Mouse (Mus musculus): ENCODE measurements at regions not wholly inside any gene's neighbourhood (a gene's known extent, or its start where the extent isn't known, plus 50 kb on each side); places are given as distances from the start of the nearest gene placed in this dataset.

DNA sequence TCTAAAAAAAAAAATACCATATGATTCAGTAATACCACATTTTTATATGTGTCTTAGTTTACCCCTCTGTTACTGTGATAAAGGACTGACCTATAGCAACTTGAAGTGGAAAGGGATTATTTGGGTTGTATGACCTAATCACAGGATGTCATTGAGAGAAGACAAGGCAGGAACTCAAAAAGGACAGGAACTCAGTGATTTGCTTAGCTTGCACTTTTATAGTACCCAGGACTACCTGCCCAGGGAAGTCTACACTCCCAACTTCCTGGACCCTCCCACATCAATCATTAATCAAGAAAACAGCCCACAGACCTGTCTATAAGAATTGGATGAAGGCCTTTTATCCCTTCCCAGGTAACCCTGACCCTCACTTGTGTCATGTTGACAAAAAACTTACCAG lies 303.0 kb upstream of the Xrcc4 start:
- intact Hi-C loops (cut with DNase I), result loop anchor here (10.0 kb wide), 1 partner anchor 112 kb away; no protein-coding TSS in a partner anchor

DNA sequence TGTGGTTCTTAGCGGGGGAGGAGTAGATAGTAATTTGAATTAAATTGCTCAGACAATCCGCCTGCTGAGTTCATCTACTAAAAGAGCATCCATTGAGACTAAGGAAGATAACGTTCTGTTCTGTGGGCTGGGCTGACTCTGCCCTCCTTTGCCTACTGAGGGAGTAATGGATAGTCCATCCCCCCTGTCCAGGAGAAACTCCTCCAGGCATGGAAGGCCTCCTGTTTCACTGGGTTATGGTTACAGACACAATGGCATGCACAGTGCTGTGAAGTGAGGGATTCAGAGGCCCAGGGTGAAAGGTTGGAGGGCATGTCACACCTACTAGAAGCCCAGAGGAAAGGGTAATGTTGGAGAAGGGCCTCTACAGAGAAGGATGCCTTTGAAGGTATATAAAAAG lies 287.2 kb upstream of the Xrcc4 start:
- intact Hi-C loops (cut with DNase I), result no loop called here

GRCm38 (mm10) chr13:90376207-90376606 lies 286.8 kb upstream of the Xrcc4 start:
- intact Hi-C loops (cut with DNase I), result no loop called here

- intact Hi-C loops (cut with DNase I), result no loop called here
Observed at GRCm38 (mm10) chr13:90371415-90372150, 282.2 kb upstream of the Xrcc4 start.

GRCm38 (mm10) chr13:90370746-90371414 lies 281.5 kb upstream of the Xrcc4 start:
- intact Hi-C loops (cut with DNase I), result no loop called here

GRCm38 (mm10) chr13:90364518-90365027 lies 275.2 kb upstream of the Xrcc4 start:
- intact Hi-C loops (cut with DNase I), result no loop called here

DNA sequence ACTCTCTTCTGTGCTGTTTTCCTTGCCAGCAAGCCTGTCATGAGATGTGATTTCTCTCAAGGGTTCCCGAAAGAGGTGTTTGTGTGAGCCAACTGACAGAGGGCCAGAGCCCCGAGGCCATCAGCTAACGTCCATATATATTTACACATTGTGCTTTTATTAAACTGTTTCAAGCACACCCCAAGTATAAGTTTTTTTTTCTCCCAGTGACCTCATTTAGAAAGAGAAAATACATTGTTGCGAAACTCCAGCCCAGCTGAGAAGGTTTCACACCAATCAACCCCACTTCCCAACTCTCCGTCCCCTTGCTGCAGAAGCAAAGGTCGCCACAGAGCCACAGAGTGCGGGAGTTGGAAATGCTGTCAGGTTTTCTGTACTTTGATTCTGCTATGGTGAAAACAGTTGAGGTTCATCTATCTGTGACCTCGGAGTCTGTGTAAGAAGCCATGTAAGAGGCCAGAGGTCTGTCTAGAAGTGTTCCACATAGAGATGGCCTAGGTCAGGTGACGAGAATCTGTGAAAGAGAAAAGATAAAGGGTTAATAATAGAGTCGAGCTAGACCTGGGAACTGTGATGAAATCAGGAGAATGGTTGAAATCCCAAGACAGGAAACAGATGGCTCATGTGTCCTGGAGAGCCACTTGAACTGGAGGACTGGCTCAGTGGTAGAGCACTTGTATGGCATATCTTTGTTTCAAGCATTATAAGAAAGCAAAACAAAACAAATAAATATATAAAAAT lies 270.6 kb upstream of the Xrcc4 start:
- intact Hi-C loops (cut with DNase I), result no loop called here

GRCm38 (mm10) chr13:90358149-90358548 lies 268.7 kb upstream of the Xrcc4 start:
- intact Hi-C loops (cut with DNase I), result no loop called here

- intact Hi-C loops (cut with DNase I), result no loop called here
Observed at GRCm38 (mm10) chr13:90355602-90356001, 266.2 kb upstream of the Xrcc4 start.

DNA sequence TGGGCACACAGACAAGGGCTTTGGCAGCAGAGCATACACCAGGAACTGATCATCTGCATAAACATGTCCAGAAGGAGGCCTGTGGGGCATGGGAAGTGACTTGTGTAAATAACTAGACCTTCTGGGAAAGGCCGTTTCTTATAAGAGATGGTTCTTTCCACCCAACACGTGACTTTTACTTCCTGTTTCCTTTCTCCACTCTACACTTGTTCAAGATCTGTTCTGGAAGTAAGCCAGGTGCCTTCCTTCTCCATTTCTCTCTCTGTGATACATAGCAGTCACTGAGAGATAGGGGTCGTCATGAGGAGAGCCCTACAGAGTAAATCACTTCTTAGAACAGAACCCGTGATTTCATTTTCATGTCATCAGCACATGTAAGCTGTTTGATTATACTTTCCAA lies 253.4 kb upstream of the Xrcc4 start:
- intact Hi-C loops (cut with DNase I), result no loop called here

GRCm38 (mm10) chr13:90341597-90342212 lies 252.3 kb upstream of the Xrcc4 start:
- intact Hi-C loops (cut with DNase I), result no loop called here

DNA sequence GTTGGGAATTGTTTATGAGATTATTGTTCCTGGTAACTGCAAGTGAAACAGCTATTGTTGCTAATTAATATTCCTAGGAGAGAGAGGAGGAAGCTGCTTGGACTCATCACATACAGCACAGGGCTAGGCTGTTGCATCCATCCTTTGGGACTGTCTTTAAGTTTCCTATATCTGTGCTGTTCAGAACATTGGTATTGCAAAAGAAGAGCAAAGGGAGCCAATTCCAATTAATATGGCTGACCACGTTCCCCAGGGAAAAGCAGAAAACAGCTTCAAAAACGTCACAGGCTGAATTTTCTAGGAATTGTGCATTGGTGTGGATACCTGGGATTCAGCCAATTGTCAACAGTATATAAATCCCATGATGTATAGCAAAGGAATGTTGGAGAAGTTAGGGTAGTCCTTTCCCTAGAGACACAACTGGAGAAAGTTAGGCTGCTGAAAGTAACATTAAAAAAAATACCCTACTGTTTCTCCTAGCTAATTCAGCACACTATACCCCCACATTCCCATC lies 251.3 kb upstream of the Xrcc4 start:
- intact Hi-C loops (cut with DNase I), result no loop called here

DNA sequence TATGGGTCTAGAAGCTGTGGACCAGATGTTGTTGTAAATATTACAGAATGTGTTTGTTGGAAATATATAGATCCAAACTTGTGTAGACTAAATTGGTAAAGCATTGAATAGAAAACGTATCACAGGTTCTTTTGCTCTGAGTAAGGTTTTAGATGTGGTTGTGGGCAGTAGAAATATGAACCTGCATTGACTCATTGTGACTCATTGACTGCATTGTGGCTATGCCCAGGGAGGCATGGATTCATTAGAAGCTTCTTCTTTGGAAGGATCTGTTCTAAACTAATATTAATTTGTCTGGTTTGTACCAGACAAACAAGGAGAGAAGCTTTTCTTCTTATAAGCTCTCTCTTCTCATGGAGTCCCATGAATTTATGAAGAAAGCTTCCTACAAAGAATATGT lies 248.2 kb upstream of the Xrcc4 start:
- intact Hi-C loops (cut with DNase I), result no loop called here

- intact Hi-C loops (cut with DNase I), result no loop called here
Observed at GRCm38 (mm10) chr13:90335741-90336037, 246.3 kb upstream of the Xrcc4 start.

DNA sequence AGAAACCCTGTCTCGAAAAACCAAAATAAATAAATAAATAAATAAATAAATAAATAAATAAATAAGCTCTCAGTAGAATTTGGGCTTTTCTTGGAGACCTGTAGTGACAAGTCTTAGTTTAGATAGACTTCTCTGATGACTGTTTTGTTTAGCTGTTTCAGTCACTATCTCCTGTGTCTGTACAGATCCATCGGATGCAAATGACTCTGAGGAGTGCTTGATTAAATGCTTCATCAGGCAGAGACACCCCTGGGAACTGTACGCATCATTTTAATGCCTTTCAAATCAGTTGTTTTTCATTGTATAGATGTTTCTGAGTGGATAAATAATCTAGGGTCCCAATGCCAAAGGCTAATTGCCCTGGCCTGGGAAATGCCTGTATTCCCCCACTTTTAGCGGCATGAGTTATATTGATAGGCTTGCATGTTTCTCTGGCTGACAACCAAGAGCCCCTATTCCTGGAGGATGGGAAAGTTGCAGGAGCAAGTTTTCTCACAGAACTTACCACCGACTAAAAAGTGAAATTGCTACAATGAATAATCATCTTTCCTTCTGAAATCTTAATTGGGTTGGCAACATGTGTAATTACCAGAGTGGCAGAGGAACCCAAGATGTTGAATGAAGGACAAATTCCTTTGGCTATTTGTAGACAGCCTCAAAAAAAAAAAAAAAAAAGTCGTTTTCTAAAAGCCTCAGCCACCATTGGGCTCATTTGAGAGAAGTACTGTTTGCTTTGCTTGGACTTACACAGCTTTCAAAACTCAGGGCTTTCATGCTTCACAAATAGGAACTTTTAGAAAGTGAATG lies 245.7 kb upstream of the Xrcc4 start:
- intact Hi-C loops (cut with DNase I), result no loop called here

DNA sequence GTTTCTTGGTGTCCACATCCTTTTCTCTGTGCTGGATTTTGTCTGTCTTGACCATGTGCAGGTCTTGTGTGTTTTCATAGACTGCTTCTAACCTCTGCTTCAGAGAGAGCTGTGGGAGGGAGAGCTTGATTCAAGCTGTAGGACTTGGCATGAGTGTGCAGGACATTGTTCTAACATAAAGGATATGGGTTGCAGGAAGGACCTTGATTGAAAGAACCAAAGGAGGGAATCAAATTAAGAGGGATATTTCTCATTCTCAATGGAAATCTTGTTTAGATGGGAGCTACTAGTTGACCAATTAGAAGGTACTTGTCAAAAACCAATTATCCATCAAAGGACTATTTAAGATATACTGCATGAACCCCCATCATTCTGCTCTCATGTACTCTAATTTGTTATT lies 244.9 kb upstream of the Xrcc4 start:
- intact Hi-C loops (cut with DNase I), result no loop called here

DNA sequence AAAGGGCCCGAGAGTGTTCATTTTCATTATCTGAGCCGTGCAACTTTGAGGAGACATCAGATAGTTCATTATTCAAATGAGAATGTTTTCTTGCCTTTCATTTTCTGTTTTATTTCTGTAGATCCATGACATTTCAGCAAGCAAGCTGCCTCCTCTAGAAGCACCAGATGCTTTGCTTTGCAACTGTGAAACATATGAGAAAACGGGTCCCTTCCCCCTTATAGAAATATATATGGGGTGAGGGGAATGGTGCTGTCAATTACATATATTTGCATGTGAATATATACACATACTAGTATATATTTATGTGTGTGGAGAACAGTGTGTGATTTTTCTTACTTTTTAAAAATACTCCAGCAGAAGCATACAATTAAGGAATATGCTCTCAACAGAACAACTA lies 235.8 kb upstream of the Xrcc4 start:
- intact Hi-C loops (cut with DNase I), result no loop called here

DNA sequence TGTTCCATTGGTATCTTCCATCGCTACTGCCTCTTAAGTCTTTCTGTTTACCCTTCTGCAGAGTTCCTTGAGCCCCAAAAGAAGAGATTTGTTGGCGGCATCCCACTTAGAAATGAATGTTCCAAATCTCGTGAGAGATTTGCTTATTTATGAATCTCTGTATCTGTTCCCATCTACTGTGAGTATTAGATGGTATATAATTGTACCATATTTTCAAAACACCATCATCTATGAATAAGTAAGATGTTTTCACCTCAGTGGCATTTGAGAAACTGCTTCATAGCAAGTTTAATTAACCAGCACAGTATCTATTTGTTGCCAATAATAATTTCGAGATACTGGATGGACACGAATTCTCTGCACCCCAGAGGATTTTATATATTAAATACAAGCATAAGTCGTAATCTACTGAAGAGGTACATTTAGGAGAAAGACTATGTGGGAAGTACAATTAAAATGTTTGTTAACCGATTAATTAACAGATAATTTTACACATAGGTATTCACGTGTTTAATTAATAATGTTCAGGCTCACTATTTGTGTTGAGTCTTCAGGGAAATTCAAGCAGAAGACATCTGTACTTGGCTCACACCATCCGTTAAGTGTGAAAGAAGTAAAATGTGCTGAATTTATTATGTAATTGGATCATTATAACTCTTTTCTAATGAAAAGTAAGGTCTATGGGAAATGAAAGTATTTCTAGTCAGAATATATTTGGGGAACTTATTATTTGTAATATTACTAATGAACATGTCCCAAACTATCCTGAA lies 224.0 kb upstream of the Xrcc4 start:
- intact Hi-C loops (cut with DNase I), result no loop called here

DNA sequence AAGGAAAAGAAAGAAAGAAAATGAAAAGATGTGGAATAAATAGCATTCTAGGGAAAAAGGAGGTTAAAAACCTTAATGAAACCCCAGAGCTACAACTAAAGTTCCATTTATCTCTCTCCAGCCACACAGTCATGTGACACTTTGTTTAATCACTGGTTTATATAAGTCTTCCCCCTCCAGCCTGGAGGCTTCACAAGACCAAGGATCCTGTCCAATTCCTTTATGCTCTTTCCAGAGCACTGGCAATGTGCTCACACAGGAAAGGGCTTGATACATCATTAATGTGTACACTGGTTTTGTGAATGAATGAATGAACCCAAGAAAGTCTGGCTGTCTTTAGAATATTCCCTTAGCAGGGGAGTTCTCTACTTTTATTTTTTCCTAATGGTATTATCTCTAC lies 221.1 kb upstream of the Xrcc4 start:
- intact Hi-C loops (cut with DNase I), result no loop called here

DNA sequence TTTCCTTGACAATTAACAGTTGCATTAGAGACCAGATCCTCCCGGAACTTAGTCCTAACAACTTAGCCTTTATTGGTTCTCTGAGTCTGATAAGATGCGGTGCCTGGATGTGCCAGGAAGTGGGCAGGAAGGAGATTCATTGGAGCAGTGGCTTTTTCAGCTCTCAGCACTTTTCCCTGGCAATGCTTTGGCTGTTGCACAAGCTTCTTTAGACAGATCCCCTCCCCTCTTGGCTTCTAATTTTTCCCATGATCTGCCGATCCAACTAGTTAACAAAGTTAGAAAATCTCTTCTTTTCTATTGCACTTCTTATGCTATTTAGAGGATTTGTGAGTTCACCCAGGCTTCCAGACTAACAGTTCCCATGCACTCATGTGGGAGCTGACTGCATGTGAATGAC lies 211.1 kb upstream of the Xrcc4 start:
- intact Hi-C loops (cut with DNase I), result no loop called here
